Mouse (Mus musculus) liver, adult 2 months (tissue): ENCODE data around the gene Ankrd11. TPM values are rescaled to one million over a fixed set of nuclear protein-coding genes. Genes with fewer than 3 reads are reported as not detected.
A peak's percentile ranks its signal among the peaks of the same experiment; 100 is the strongest.
"Not testable (repeated sequence)": the region's sequence is repeated elsewhere in the genome, so short reads cannot be mapped to it uniquely, and the experiment has no call there.

Experiments
- DNase-seq: peaks from one replicate; pipeline ENCODE4 v3.0.0-alpha.2; 2011; ENCODE audit warnings: low read depth, low spot score; ENCODE audit errors: extremely low read depth
- H3K27ac ChIP-seq: fragments of 200-500 bp; replicated peaks from 2 replicates; pipeline ENCODE4 v1.5.1; 2012; ENCODE audit warnings: low read depth, mild to moderate bottlenecking, control low read depth, inconsistent platforms, low read length; ENCODE audit not compliant: insufficient read depth
- H3K27me3 ChIP-seq: fragments of 200-500 bp; 2 replicates; pipeline ENCODE4 v1.6.1; 2012; ENCODE audit warnings: mild to moderate bottlenecking, moderate library complexity, low read length, inconsistent platforms; ENCODE audit not compliant: control insufficient read depth, insufficient read depth
- H3K36me3 ChIP-seq: fragments of 200-500 bp; 2 replicates; pipeline ENCODE4 v1.6.1; 2012; ENCODE audit warnings: low read length, inconsistent platforms; ENCODE audit not compliant: control insufficient read depth, insufficient read depth
- H3K4me1 ChIP-seq: fragments of 200-500 bp; 2 replicates; pipeline ENCODE4 v1.6.1; 2011; ENCODE audit warnings: low read length; ENCODE audit not compliant: control insufficient read depth, insufficient read depth
- H3K4me3 ChIP-seq: fragments of 200-500 bp; 2 replicates; pipeline ENCODE4 v1.5.1; 2011; ENCODE audit warnings: low read depth, mild to moderate bottlenecking, control low read depth, low read length, moderate library complexity; ENCODE audit not compliant: insufficient read depth
- H3K79me2 ChIP-seq: fragments of 200-500 bp; 2 replicates; pipeline ENCODE4 v1.6.1; 2012; ENCODE audit warnings: inconsistent platforms, mild to moderate bottlenecking, low read length, moderate library complexity; ENCODE audit not compliant: control insufficient read depth, insufficient read depth
- H3K9ac ChIP-seq: fragments of 200-500 bp; 2 replicates; pipeline ENCODE4 v1.6.1; 2012; ENCODE audit warnings: low read depth, mild to moderate bottlenecking, control low read depth, inconsistent platforms, low read length
- CTCF ChIP-seq: fragments of 200-500 bp; IDR thresholded peaks from 2 replicates; pipeline ENCODE4 v1.5.1; 2011; ENCODE audit warnings: low read depth, low read length, control low read depth
- POLR2A ChIP-seq: fragments of 200-500 bp; IDR thresholded peaks from 2 replicates; pipeline ENCODE4 v1.6.1; 2011; ENCODE audit warnings: low read length, control low read depth; ENCODE audit not compliant: insufficient read depth; ENCODE audit errors: extremely low read depth
- WGBS: fragments of 180-500 bp; shearing (Covaris S2); methylation state at CpG from one replicate; pipeline ENCODE4 v1.1.7; 2018; 5-methylcytosine and 5-hydroxymethylcytosine counted together
- polyA plus RNA-seq: library from polyadenylated mRNA; depleted of rRNA; stranded (reverse); fragments of >200 nt; gene quantifications from 2 replicates; pipeline ENCODE4 v1.2.3, GENCODE M21; 2012
- total RNA-seq: library from RNA; depleted of rRNA; stranded (reverse); fragments of >200 nt; gene quantifications from 2 replicates; pipeline ENCODE4 v1.2.3, GENCODE M21; 2014

Ankrd11 gene
- total and polyA plus RNA-seq, 2 experiments, result 22.1 to 28.3 TPM

DNA sequence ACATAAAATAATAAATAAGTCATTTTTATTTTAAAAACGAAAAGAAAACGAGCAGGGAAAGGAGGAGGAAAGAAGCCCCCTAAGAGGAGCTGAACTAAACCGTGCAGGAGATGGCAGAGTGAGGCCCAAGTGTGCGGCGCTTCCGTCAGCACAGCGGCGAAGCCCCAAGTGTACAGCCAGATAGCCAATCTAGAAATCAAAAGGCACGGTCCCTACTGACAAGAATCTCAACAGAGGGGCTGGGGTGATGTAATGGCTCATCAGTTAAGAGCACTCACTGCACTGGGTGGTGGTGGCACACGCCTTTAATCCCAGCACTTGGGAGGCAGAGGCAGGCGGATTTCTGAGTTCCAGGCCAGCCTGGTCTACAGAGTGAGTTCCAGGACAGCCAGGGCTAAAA, 4.6 kb downstream of the Ankrd11 start:
- Histone ChIP-seq H3K4me1 (peaks cover 28% of the 10 kb centered on the region), H3K9ac (no peak overlapping the region), H3K79me2 (peaks cover 66% of the 10 kb centered on the region), H3K36me3 (no peaks in the 10 kb centered on the region), H3K27ac (no peak overlapping the region), H3K4me3 (no peak overlapping the region), H3K27me3 (no peaks in the 10 kb centered on the region)
- no peak for DNase-seq
- 90% methylated on average over 11 of the region's 11 CpGs for WGBS
- TF ChIP-seq CTCF (no peak), POLR2A (no peak)

DNA sequence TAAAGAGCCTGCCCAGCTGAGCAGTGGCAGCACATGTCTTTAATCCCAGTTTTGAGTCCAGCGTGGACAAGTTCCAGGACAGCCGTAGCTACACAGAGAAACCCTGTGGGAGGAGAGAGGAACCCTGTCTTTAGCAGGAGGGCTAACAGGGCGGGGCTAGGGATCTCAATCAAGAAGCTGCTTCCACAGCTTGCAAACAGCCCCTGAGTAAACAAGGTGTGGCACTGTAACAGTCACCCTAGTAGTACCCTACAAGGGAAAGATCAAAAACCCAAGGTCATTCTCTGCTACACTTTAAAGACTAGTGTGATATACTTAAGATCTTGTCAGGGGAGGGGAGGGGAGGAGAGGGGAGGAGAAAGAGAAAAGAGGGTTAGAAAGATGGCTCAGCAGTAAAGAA, 5.1 kb downstream of the Ankrd11 start:
- 24% methylated on average over 3 of the region's 3 CpGs for WGBS
- no peaks in the 10 kb centered on the region for H3K36me3 ChIP-seq
- H3K79me2 ChIP-seq, result peaks cover 70% of the 10 kb centered on the region
- DNase-seq, result peak; percentile 39
- TF ChIP-seq CTCF (no peak), POLR2A (no peak)
- no peaks in the 10 kb centered on the region for H3K27me3 ChIP-seq
- H3K9ac ChIP-seq, result no peak overlapping the region
- no peak overlapping the region for H3K27ac ChIP-seq
- peaks cover 32% of the 10 kb centered on the region for H3K4me1 ChIP-seq
- H3K4me3 ChIP-seq, result no peak overlapping the region

DNA sequence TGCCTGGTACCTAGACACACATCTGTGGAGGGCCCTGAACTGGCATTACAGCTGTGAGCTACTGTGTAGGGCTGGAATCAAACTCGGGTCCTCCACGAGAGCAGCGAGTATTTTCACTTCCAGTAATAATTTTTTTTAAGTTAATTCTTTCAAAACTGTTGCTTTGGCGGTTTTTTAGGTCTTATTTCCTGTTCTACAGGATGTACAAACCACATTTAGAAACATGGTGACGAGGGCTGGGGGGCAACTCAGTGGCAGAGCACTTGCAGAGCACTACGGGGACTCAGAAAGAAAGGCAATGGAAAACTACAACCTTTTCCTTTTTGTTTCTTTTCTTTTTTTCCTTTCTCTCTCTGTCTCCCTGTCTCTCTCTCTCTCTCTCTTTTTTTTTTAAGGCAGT, 7.9 kb downstream of the Ankrd11 start:
- Histone ChIP-seq H3K4me1 (peaks cover 32% of the 10 kb centered on the region), H3K4me3 (no peak overlapping the region), H3K79me2 (peaks cover 74% of the 10 kb centered on the region), H3K9ac (no peak overlapping the region), H3K27ac (peak overlapping the region; percentile 41; the same call in 1 of the 2 replicates), H3K36me3 (no peaks in the 10 kb centered on the region), H3K27me3 (no peaks in the 10 kb centered on the region)
- TF ChIP-seq POLR2A (no peak), CTCF (no peak)
- no peak for DNase-seq
- WGBS, result 70% methylated on average over 6 of the region's 6 CpGs

DNA sequence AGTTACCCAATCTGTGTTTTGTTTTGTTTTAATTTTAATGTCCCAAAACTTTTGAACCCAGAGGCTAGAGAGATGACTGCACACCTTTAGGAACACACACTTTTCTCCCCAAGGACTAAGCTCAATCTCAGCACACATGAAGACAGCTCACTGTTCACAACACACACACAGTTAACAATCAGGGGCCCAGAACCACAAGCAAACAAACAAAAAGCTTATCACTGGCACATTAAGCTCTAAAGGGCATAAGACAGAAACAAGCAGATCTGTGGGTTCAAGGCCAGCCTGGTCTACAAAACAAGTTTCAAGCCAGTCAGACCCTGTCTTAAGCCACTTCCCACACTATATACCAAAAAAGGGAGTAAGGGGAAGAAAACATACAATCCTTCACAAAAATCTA, 8.6 kb downstream of the Ankrd11 start:
- no peak for DNase-seq
- H3K36me3 ChIP-seq, result no peaks in the 10 kb centered on the region
- no peak overlapping the region for H3K4me3 ChIP-seq
- H3K4me1 ChIP-seq, result peaks cover 29% of the 10 kb centered on the region
- H3K27me3 ChIP-seq, result no peaks in the 10 kb centered on the region
- TF ChIP-seq POLR2A (no peak), CTCF (no peak)
- peak overlapping the region; percentile 57; the same call in 1 of the 2 replicates for H3K27ac ChIP-seq
- H3K79me2 ChIP-seq, result peaks cover 77% of the 10 kb centered on the region
- H3K9ac ChIP-seq, result no peak overlapping the region

GRCm38 (mm10) chr8:123032730-123033129, 9.3 kb downstream of the Ankrd11 start:
- Histone ChIP-seq H3K27me3 (no peaks in the 10 kb centered on the region), H3K9ac (no peak overlapping the region), H3K4me1 (peaks cover 27% of the 10 kb centered on the region), H3K4me3 (no peak overlapping the region), H3K36me3 (no peaks in the 10 kb centered on the region), H3K27ac (no peak overlapping the region), H3K79me2 (peaks cover 80% of the 10 kb centered on the region)
- DNase-seq, result no peak
- TF ChIP-seq CTCF, result no peak
- TF ChIP-seq POLR2A, result no peak

DNA sequence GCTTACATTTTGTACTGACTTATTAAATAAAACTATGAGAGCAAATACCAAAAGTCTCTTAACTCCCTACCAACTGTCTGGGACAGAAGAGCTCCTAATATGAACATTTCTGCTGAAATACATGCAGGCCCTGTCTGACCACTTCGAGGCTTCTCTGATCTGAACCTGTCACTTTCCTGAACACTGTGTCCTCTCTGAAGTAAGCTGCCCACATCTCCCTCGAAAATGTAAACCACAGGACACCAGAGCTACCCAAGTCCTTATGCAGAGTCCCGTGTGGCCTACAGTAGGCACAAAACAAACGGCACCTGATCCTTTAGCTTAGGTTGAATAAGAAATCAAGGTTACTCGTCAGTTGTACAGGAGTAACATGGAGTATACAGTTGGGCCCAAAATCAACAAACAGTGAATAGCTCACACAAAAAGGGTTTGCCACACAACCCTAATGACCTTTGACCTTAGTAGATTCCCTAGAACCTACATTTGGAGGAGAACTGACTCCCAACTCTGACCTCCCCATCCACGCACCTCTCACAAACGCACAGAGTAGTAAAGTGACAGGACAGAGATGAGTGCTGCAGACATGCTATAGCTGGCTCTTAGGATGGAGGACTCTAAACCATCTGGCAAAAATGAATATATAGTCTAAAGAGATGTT, 10.6 kb downstream of the Ankrd11 start:
- TF ChIP-seq POLR2A (no peak), CTCF (no peak)
- H3K36me3 ChIP-seq, result no peaks in the 10 kb centered on the region
- peaks cover 76% of the 10 kb centered on the region for H3K79me2 ChIP-seq
- peak overlapping the region; percentile 55 for H3K27ac ChIP-seq
- 0 out of 2 replicates have a peak overlapping the region, but pooled peaks have one; percentile 35 for H3K9ac ChIP-seq
- H3K4me3 ChIP-seq, result no peak overlapping the region
- H3K4me1 ChIP-seq, result peaks cover 21% of the 10 kb centered on the region
- peak; percentile 59 for DNase-seq
- H3K27me3 ChIP-seq, result no peaks in the 10 kb centered on the region
- WGBS, result 27% methylated on average over 7 of the region's 7 CpGs

- peaks cover 25% of the 10 kb centered on the region for H3K4me1 ChIP-seq
- H3K27me3 ChIP-seq, H3K4me3 ChIP-seq, H3K27ac ChIP-seq, H3K36me3 ChIP-seq, H3K9ac ChIP-seq, DNase-seq: not testable (repeated sequence)
- 83% methylated on average over 4 of the region's 5 CpGs for WGBS
- peaks cover 81% of the 10 kb centered on the region for H3K79me2 ChIP-seq
Measured at GRCm38 (mm10) chr8:123030091-123030490, 12.0 kb downstream of the Ankrd11 start.
